Mouse (Mus musculus): ENCODE measurements around the gene Scn1a. TPM values are rescaled to one million over a fixed set of nuclear protein-coding genes. Genes with fewer than 3 reads are reported as not detected.

The Scn1a gene
- 10 to 100 TPM; 37.0 to 37.9 TPM for total RNA-seq (2021)
- long read RNA-seq, partial matches to known transcripts: 0 of 2 reads
- long read RNA-seq, other reads (novel, unspliced or antisense): 2 of 2 reads

- no peak for DNase-seq (ENCODE audit: low spot score in 2 of 2)
Measured at GRCm38 (mm10) chr2:66440711-66441110, at the start of gene Scn1a. Scn1a (minus strand) TSS chr2:66440840.

GRCm38 (mm10) chr2:66478395-66478794 is 37.8 kb upstream of the Scn1a start:
- DNase-seq (ENCODE audit: low spot score in 2 of 2): no peak

- peak; percentile 16 to 34 for DNase-seq (ENCODE audit: low spot score in 2 of 2)
Measured at GRCm38 (mm10) chr2:66473181-66473822, 32.7 kb upstream of the Scn1a start.

GRCm38 (mm10) chr2:66465484-66465883 is 24.8 kb upstream of the Scn1a start:
- DNase-seq (ENCODE audit: low spot score in 2 of 2): no peak

- DNase-seq (ENCODE audit: low spot score in 2 of 2): no peak
Measured at GRCm38 (mm10) chr2:66464874-66465458, 24.3 kb upstream of the Scn1a start.

- peak; percentile 12 to 25 for DNase-seq (ENCODE audit: low spot score in 2 of 2)
Measured at GRCm38 (mm10) chr2:66463916-66464315, 23.3 kb upstream of the Scn1a start.

- no peak for DNase-seq (ENCODE audit: low spot score in 2 of 2)
Measured at GRCm38 (mm10) chr2:66462458-66462857, 21.8 kb upstream of the Scn1a start.

GRCm38 (mm10) chr2:66439764-66440471 is 722 bp downstream of the Scn1a start:
- peak; percentile 13 to 31 for DNase-seq (ENCODE audit: low spot score in 2 of 2)

GRCm38 (mm10) chr2:66436286-66436685 is 4.4 kb downstream of the Scn1a start:
- no peak for DNase-seq (ENCODE audit: low spot score in 2 of 2)

GRCm38 (mm10) chr2:66409740-66410290 is 30.8 kb downstream of the Scn1a start:
- peak; percentile 48 to 61 for DNase-seq (ENCODE audit: low spot score in 2 of 2)

GRCm38 (mm10) chr2:66408899-66409739 is 31.5 kb downstream of the Scn1a start:
- peak; percentile 35 to 54 for DNase-seq (ENCODE audit: low spot score in 2 of 2)

GRCm38 (mm10) chr2:66408456-66408855 is 32.2 kb downstream of the Scn1a start:
- peak; percentile 14 to 18 for DNase-seq (ENCODE audit: low spot score in 2 of 2)

GRCm38 (mm10) chr2:66392586-66392985 is 48.1 kb downstream of the Scn1a start:
- DNase-seq (ENCODE audit: low spot score in 2 of 2): no peak

- no peak for DNase-seq (ENCODE audit: low spot score in 2 of 2)
Measured at GRCm38 (mm10) chr2:66367957-66368356, 72.7 kb downstream of the Scn1a start.

- no peak for DNase-seq (ENCODE audit: low spot score in 2 of 2)
Measured at GRCm38 (mm10) chr2:66350590-66350989, 90.0 kb downstream of the Scn1a start.

GRCm38 (mm10) chr2:66346622-66347021 is 94.0 kb downstream of the Scn1a start:
- no peak for DNase-seq (ENCODE audit: low spot score in 2 of 2)

GRCm38 (mm10) chr2:66346181-66346580 is 94.5 kb downstream of the Scn1a start:
- DNase-seq (ENCODE audit: low spot score in 2 of 2): no peak

- DNase-seq (ENCODE audit: low spot score in 2 of 2): peak; percentile 4 to 12
Measured at GRCm38 (mm10) chr2:66337406-66337805, 103.2 kb downstream of the Scn1a start.

GRCm38 (mm10) chr2:66336396-66336795 is 104.2 kb downstream of the Scn1a start:
- DNase-seq (ENCODE audit: low spot score in 2 of 2): no peak

GRCm38 (mm10) chr2:66272551-66272950 is 168.1 kb downstream of the Scn1a start:
- no peak for DNase-seq (ENCODE audit: low spot score in 2 of 2)
